Mouse (Mus musculus) cerebellum, postnatal 36 days (tissue): ENCODE results near the gene Treml2.

Experiments used
- DNase-seq, 2 experiments: peaks; one replicate each; pipeline ENCODE4 v3.0.0; 2021 to 2022; ENCODE audit warnings: mixed read lengths in 2 of 2

Gene Treml2

GRCm38 (mm10) chr17:48299203-48299602, at the start of gene Treml2:
Gene Treml2, plus strand, starts transcription at chr17:48299498.
- no peak for DNase-seq

- DNase-seq = no peak
Measured at GRCm38 (mm10) chr17:48249501-48249900, 49.8 kb upstream of the Treml2 start.

- DNase-seq = no peak
Measured at GRCm38 (mm10) chr17:48250631-48251030, 48.7 kb upstream of the Treml2 start.

- no peak for DNase-seq
Measured at GRCm38 (mm10) chr17:48256575-48256974, 42.7 kb upstream of the Treml2 start.

- DNase-seq = no peak
Measured at GRCm38 (mm10) chr17:48261868-48262267, 37.4 kb upstream of the Treml2 start.

GRCm38 (mm10) chr17:48263741-48264362, 35.4 kb upstream of the Treml2 start, which contains the start of gene Treml4:
Gene Treml4, plus strand, starts transcription at chr17:48264295.
- no peak for DNase-seq

GRCm38 (mm10) chr17:48264662-48265061, 34.6 kb upstream of the Treml2 start:
- no peak for DNase-seq

GRCm38 (mm10) chr17:48266138-48266537, 33.2 kb upstream of the Treml2 start:
- DNase-seq = no peak

GRCm38 (mm10) chr17:48266610-48267304, 32.5 kb upstream of the Treml2 start:
- no peak for DNase-seq

- no peak for DNase-seq
Measured at GRCm38 (mm10) chr17:48267591-48267990, 31.7 kb upstream of the Treml2 start.

GRCm38 (mm10) chr17:48268276-48268675, 31.0 kb upstream of the Treml2 start:
- DNase-seq = no peak

GRCm38 (mm10) chr17:48269833-48270232, 29.5 kb upstream of the Treml2 start:
- no peak for DNase-seq

GRCm38 (mm10) chr17:48272158-48272557, 27.1 kb upstream of the Treml2 start:
- DNase-seq = no peak

- no peak for DNase-seq
Measured at GRCm38 (mm10) chr17:48272598-48272997, 26.7 kb upstream of the Treml2 start.

GRCm38 (mm10) chr17:48274098-48274497, 25.2 kb upstream of the Treml2 start:
- no peak for DNase-seq

- DNase-seq = peak; percentile 71 to 78
Measured at GRCm38 (mm10) chr17:48274885-48275284, 24.4 kb upstream of the Treml2 start.

GRCm38 (mm10) chr17:48275736-48276135, 23.6 kb upstream of the Treml2 start:
- no peak for DNase-seq

- no peak for DNase-seq
Measured at GRCm38 (mm10) chr17:48278381-48278780, 20.9 kb upstream of the Treml2 start.

GRCm38 (mm10) chr17:48279002-48279401, 20.3 kb upstream of the Treml2 start:
- DNase-seq = no peak

GRCm38 (mm10) chr17:48280943-48281738, 18.2 kb upstream of the Treml2 start:
- no peak for DNase-seq

- no peak for DNase-seq
Measured at GRCm38 (mm10) chr17:48281739-48282085, 17.6 kb upstream of the Treml2 start.

GRCm38 (mm10) chr17:48286765-48287164, 12.5 kb upstream of the Treml2 start:
- DNase-seq = no peak

- DNase-seq = no peak
Measured at GRCm38 (mm10) chr17:48287276-48287675, 12.0 kb upstream of the Treml2 start.
